ENCODE assay signal across 25 mouse cellular contexts in genomic region chr9:47474776-47475175, GRCm38 (mm10). TPM values are rescaled to one million over a fixed set of nuclear protein-coding genes. Genes with fewer than 3 reads are reported as not detected.
A peak's percentile ranks its signal among the peaks of the same experiment; 100 is the strongest.
DNase-seq lines count a peak whose midpoint lies in the region; TF ChIP-seq lines count a peak whose summit lies in the region.
"Had no signal": no experiment of that assay in that cellular context is flagged by ENCODE, and none has a peak within 500 bp of the region (broad histone marks: within the 10 kb centered on the region; RNA-seq: fewer than 3 reads in every experiment).

No protein-coding gene starts in this region.

- WGBS in kidney, adult 2 months: 29% methylated on average over 5 of the region's 5 CpGs

- H3K36me3 ChIP-seq in kidney, adult 2 months (ENCODE audit: control insufficient read depth, insufficient read depth, low read length): no peaks in the 10 kb centered on the region
- H3K36me3 ChIP-seq: embryonic facial prominence, embryonic 12.5 days; embryonic facial prominence, embryonic 15.5 days; forebrain, embryonic 12.5 days; forebrain, embryonic 15.5 days; heart, embryonic 12.5 days; heart, embryonic 15.5 days; hindbrain, embryonic 10.5 days; hindbrain, embryonic 13.5 days had no signal

- no peak overlapping the region for H3K4me3 ChIP-seq in kidney, adult 2 months (ENCODE audit: insufficient read depth, low read depth, low read length)
- H3K4me3 ChIP-seq: embryonic facial prominence, embryonic 12.5 days; embryonic facial prominence, embryonic 15.5 days; forebrain, embryonic 12.5 days; forebrain, embryonic 15.5 days; heart, embryonic 12.5 days; heart, embryonic 15.5 days; hindbrain, embryonic 10.5 days; hindbrain, embryonic 13.5 days had no signal

- TF ChIP-seq POLR2A in kidney, adult 2 months (IDR thresholded peaks at IDR 0.05; ENCODE audit: low read depth, low read length): no peak

- no peaks in the 10 kb centered on the region for H3K27me3 ChIP-seq in kidney, adult 2 months (replicated peaks; ENCODE audit: control insufficient read depth, insufficient read depth, low read length)
- H3K27me3 ChIP-seq: embryonic facial prominence, embryonic 12.5 days; embryonic facial prominence, embryonic 15.5 days; forebrain, embryonic 12.5 days; forebrain, embryonic 15.5 days; heart, embryonic 15.5 days had no signal

- no peaks in the 10 kb centered on the region for H3K4me1 ChIP-seq in kidney, adult 2 months (ENCODE audit: control insufficient read depth, insufficient read depth, low read length)
- H3K4me1 ChIP-seq: embryonic facial prominence, embryonic 12.5 days; embryonic facial prominence, embryonic 15.5 days; forebrain, embryonic 15.5 days; heart, embryonic 15.5 days had no signal

- no peak for TF ChIP-seq CTCF in kidney, adult 2 months (conservative IDR thresholded peaks at IDR 0.05; ENCODE audit: insufficient read depth, insufficient read length, low read depth, low read length)

- no peak overlapping the region for H3K27ac ChIP-seq in kidney, adult 2 months (ENCODE audit: insufficient read depth, low read depth, low read length)
- H3K27ac ChIP-seq: embryonic facial prominence, embryonic 12.5 days; embryonic facial prominence, embryonic 15.5 days; forebrain, embryonic 12.5 days; forebrain, embryonic 15.5 days; heart, embryonic 15.5 days; hindbrain, embryonic 10.5 days; hindbrain, embryonic 13.5 days had no signal

- peak; percentile 61 for DNase-seq in heart, adult 11 months
- no peak for DNase-seq in heart, adult 8-10 months (ENCODE audit: low spot score)
- peak; percentile 90 for DNase-seq in retina, adult 2 months (ENCODE audit: low read depth, low spot score)
- no peak for DNase-seq in retina, embryonic 14.5 days (ENCODE audit: low spot score)
- peak; percentile 72 for DNase-seq in retina, postnatal 7 days (ENCODE audit: low read depth, low spot score)
- no peak for DNase-seq in kidney, adult 2 months
- DNase-seq: adrenal gland, adult 2 months; adrenal gland, postnatal 14 days; cerebellum, adult 11-12 months; cerebellum, adult 8-10 months; cerebellum, postnatal 10 days; cerebellum, postnatal 36 days; gastrocnemius, postnatal 10 days; gastrocnemius, postnatal 36 days; heart, postnatal 10 days; heart, postnatal 36 days had no signal

RNA-seq across cellular contexts. Expression of gene Cadm1, which starts 55.2 kb away (rescaled TPM):
- 1 to 10 TPM; 1.7 to 2.3 (median 2.1) TPM for total RNA-seq in heart, adult 8-10 months (2022)
- 5.2 and 6.0 TPM in 2 replicates for polyA plus RNA-seq in kidney, adult 2 months (2012; rRNA removed)
- total RNA-seq: granulocyte monocyte progenitor cell, adult 5-6 weeks had no signal

Comparison
In these comparisons a context has a peak if more than half of its experiments do, and no peak if none do; other contexts are left out.
1. DNase-seq: peak in heart, adult 11 months (single experiment), retina, adult 2 months (single experiment) and retina, postnatal 7 days (single experiment); none in heart, adult 8-10 months (single experiment), retina, embryonic 14.5 days (single experiment) and kidney, adult 2 months (single experiment).